Mouse (Mus musculus) regulatory T cell (primary cell): ENCODE measurements around the gene Nkpd1.

Experiments used
- in situ Hi-C: fragments of 300-600 bp; cut with MboI, MseI; formaldehyde crosslinking; loops from one replicate; pipeline ENCODE4 v1.15.1; 2025; ENCODE audit warnings: high pct_unique_total_duplicates

Gene Nkpd1

GRCm38 (mm10) chr7:19517652-19518365, at the start of gene Nkpd1:
Gene Nkpd1, plus strand, starts transcription at chr7:19517838.
- in situ Hi-C loops, result no loop called here

GRCm38 (mm10) chr7:19468279-19468678, 49.4 kb upstream of the Nkpd1 start:
- in situ Hi-C loops, result no loop called here

- in situ Hi-C loops, result no loop called here
Measured at GRCm38 (mm10) chr7:19469404-19469803, 48.2 kb upstream of the Nkpd1 start.

GRCm38 (mm10) chr7:19470308-19470707, 47.3 kb upstream of the Nkpd1 start:
- in situ Hi-C loops, result no loop called here

GRCm38 (mm10) chr7:19472403-19472802, 45.2 kb upstream of the Nkpd1 start:
- in situ Hi-C loops, result no loop called here

GRCm38 (mm10) chr7:19473875-19474443, 43.7 kb upstream of the Nkpd1 start:
- in situ Hi-C loops, result no loop called here

- in situ Hi-C loops, result no loop called here
Measured at GRCm38 (mm10) chr7:19477084-19477483, 40.6 kb upstream of the Nkpd1 start.

- in situ Hi-C loops, result no loop called here
Measured at GRCm38 (mm10) chr7:19477624-19478384, 39.8 kb upstream of the Nkpd1 start.

- in situ Hi-C loops, result no loop called here
Measured at GRCm38 (mm10) chr7:19483281-19483680, 34.4 kb upstream of the Nkpd1 start.

- in situ Hi-C loops, result no loop called here
Measured at GRCm38 (mm10) chr7:19485488-19485887, 32.1 kb upstream of the Nkpd1 start.

GRCm38 (mm10) chr7:19486549-19486948, 31.1 kb upstream of the Nkpd1 start:
- in situ Hi-C loops, result no loop called here

GRCm38 (mm10) chr7:19489525-19489924, 28.1 kb upstream of the Nkpd1 start:
- in situ Hi-C loops, result no loop called here

GRCm38 (mm10) chr7:19491731-19492130, 25.9 kb upstream of the Nkpd1 start:
- in situ Hi-C loops, result no loop called here

- in situ Hi-C loops, result loop anchor here (5.0 kb wide), 1 partner anchor 73 kb away; no protein-coding TSS in a partner anchor
Measured at GRCm38 (mm10) chr7:19494751-19495474, 22.7 kb upstream of the Nkpd1 start.

- in situ Hi-C loops, result loop anchor here (5.0 kb wide), 1 partner anchor 73 kb away; no protein-coding TSS in a partner anchor
Measured at GRCm38 (mm10) chr7:19495521-19496213, 22.0 kb upstream of the Nkpd1 start.

GRCm38 (mm10) chr7:19496214-19496555, 21.5 kb upstream of the Nkpd1 start:
- in situ Hi-C loops, result loop anchor here (5.0 kb wide), 1 partner anchor 74 kb away; no protein-coding TSS in a partner anchor

GRCm38 (mm10) chr7:19498326-19498725, 19.3 kb upstream of the Nkpd1 start:
- in situ Hi-C loops, result loop anchor here (5.0 kb wide), 1 partner anchor 76 kb away; no protein-coding TSS in a partner anchor

- in situ Hi-C loops, result no loop called here
Measured at GRCm38 (mm10) chr7:19500420-19501363, 16.9 kb upstream of the Nkpd1 start.

- in situ Hi-C loops, result no loop called here
Measured at GRCm38 (mm10) chr7:19501658-19502057, 16.0 kb upstream of the Nkpd1 start.

GRCm38 (mm10) chr7:19503481-19504068, 14.1 kb upstream of the Nkpd1 start:
- in situ Hi-C loops, result no loop called here
